Mouse (Mus musculus): ENCODE data around the gene Scnn1b.

Gene Scnn1b

GRCm38 (mm10) chr7:121924361-121924760, 59.5 kb downstream of the Scnn1b start:
- no peak for DNase-seq

- DNase-seq = no peak
These were observed 63.0 kb downstream of the Scnn1b start for GRCm38 (mm10) chr7:121927882-121928281.

- DNase-seq = peak; percentile 49 to 61
These were observed 66.4 kb downstream of the Scnn1b start for GRCm38 (mm10) chr7:121931246-121931645.

- no peak for DNase-seq
These were observed 68.8 kb downstream of the Scnn1b start for GRCm38 (mm10) chr7:121933675-121934074.

- DNase-seq = no peak
These were observed 69.5 kb downstream of the Scnn1b start for GRCm38 (mm10) chr7:121934346-121934745.

- peak; percentile 52 to 77 for DNase-seq
These were observed 71.3 kb downstream of the Scnn1b start for GRCm38 (mm10) chr7:121935906-121936794.

- no peak for DNase-seq
These were observed 72.2 kb downstream of the Scnn1b start for GRCm38 (mm10) chr7:121936861-121937630.

- DNase-seq = no peak
These were observed 73.5 kb downstream of the Scnn1b start for GRCm38 (mm10) chr7:121938124-121938891.

GRCm38 (mm10) chr7:121939244-121939643, 74.4 kb downstream of the Scnn1b start:
- DNase-seq = no peak

GRCm38 (mm10) chr7:121939729-121940128, 74.9 kb downstream of the Scnn1b start:
- DNase-seq = no peak

- DNase-seq = peak in 1 of 2 experiments; percentile 44
These were observed 76.2 kb downstream of the Scnn1b start for GRCm38 (mm10) chr7:121941016-121941415.

GRCm38 (mm10) chr7:121941640-121942039, 76.8 kb downstream of the Scnn1b start:
- DNase-seq = peak in 1 of 2 experiments; percentile 58

- DNase-seq = no peak
These were observed 77.5 kb downstream of the Scnn1b start for GRCm38 (mm10) chr7:121942371-121942770.

- DNase-seq = no peak
These were observed 81.4 kb downstream of the Scnn1b start for GRCm38 (mm10) chr7:121946196-121946595.

GRCm38 (mm10) chr7:121947513-121947912, 82.7 kb downstream of the Scnn1b start:
- DNase-seq = no peak

GRCm38 (mm10) chr7:121954891-121955669, 90.2 kb downstream of the Scnn1b start:
- DNase-seq = peak; percentile 55 to 56

GRCm38 (mm10) chr7:121955802-121956201, 91.0 kb downstream of the Scnn1b start:
- DNase-seq = no peak

- no peak for DNase-seq
These were observed 97.2 kb downstream of the Scnn1b start for GRCm38 (mm10) chr7:121961913-121962570.

GRCm38 (mm10) chr7:121962571-121962959, 97.7 kb downstream of the Scnn1b start:
- no peak for DNase-seq

- peak; percentile 58 to 68 for DNase-seq
These were observed 99.1 kb downstream of the Scnn1b start for GRCm38 (mm10) chr7:121963883-121964398.

- no peak for DNase-seq
These were observed 101.3 kb downstream of the Scnn1b start for GRCm38 (mm10) chr7:121966169-121966568.
